Mouse (Mus musculus): Measurements from ENCODE around the gene Ercc2. TPM values are rescaled to one million over a fixed set of nuclear protein-coding genes. Genes with fewer than 3 reads are reported as not detected.

The Ercc2 gene
- total and polyA plus RNA-seq, 2 experiments from 2014 or later, result 17.9 to 58.2 TPM

DNA sequence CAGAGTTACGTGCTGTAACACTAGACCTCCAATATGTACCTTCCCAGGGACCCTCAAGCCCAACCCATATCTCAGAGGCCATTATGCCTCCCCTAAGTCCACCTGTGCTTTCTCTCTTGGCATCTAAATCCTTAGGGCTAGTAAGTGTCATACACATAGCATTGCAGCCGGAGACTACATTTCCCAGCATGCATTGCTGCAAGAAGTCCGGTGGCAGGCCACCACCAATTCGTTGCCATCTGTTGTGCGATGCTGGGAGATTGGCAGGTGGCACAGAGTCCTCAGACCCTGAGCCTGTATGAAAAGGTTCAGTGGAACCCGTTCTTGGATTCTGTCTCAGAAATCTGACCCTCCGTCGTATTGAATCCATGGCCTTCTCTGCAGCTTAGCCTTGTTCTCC is 47.9 kb downstream of the Ercc2 start:
- WGBS, result 62% methylated on average over 8 of the region's 8 CpGs
- no peak for TF ChIP-seq CTCF (IDR thresholded peaks at IDR 0.05; ENCODE audit: low read depth)
- ATAC-seq (no peak), DNase-seq (no peak)
- no peak overlapping the region for H3K9ac ChIP-seq
- H3K9me3 ChIP-seq (ENCODE audit: low read length), result no peaks in the 10 kb centered on the region
- H3K27ac ChIP-seq (ENCODE audit: low read depth, low read length), result no peak overlapping the region
- H3K36me3 ChIP-seq (ENCODE audit: insufficient read depth), result peaks cover 93% of the 10 kb centered on the region
- H3K4me3 ChIP-seq (ENCODE audit: low read depth, low read length), result no peak overlapping the region
- H3K4me2 ChIP-seq (ENCODE audit: low read depth), result no peak overlapping the region
- no peaks in the 10 kb centered on the region for H3K27me3 ChIP-seq (ENCODE audit: insufficient read depth, low read length)
- H3K4me1 ChIP-seq (ENCODE audit: insufficient read depth), result no peaks in the 10 kb centered on the region

DNA sequence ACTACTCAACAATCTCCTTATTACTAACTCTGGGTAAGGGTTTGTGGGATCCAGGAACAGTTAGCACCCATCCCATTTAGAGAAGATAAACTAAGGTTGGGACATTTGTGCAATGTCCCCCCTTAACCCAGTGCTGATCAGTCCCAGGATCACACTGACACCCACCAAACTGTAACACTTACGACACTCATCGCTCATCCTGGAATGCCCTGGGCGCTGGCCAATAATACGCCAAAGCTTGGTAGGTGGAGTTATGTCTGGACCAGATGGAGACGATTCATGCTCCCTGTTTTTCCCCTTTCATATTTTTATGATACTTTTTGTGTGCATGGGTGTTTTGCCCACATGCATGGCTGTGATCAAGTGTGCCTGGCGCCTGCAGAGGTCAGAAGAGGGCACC is 48.6 kb downstream of the Ercc2 start:
- no peak for DNase-seq
- no peak overlapping the region for H3K4me2 ChIP-seq (ENCODE audit: low read depth)
- H3K4me3 ChIP-seq (ENCODE audit: low read depth, low read length), result no peak overlapping the region
- no peaks in the 10 kb centered on the region for H3K9me3 ChIP-seq (ENCODE audit: low read length)
- 87% methylated on average over 6 of the region's 6 CpGs for WGBS
- no peaks in the 10 kb centered on the region for H3K4me1 ChIP-seq (ENCODE audit: insufficient read depth)
- H3K27ac ChIP-seq (ENCODE audit: low read depth, low read length), result no peak overlapping the region
- peaks cover 97% of the 10 kb centered on the region for H3K36me3 ChIP-seq (ENCODE audit: insufficient read depth)
- TF ChIP-seq CTCF (IDR thresholded peaks at IDR 0.05; ENCODE audit: low read depth), result no peak
- H3K27me3 ChIP-seq (ENCODE audit: insufficient read depth, low read length), result no peaks in the 10 kb centered on the region
- H3K9ac ChIP-seq, result no peak overlapping the region
- no peak for ATAC-seq

DNA sequence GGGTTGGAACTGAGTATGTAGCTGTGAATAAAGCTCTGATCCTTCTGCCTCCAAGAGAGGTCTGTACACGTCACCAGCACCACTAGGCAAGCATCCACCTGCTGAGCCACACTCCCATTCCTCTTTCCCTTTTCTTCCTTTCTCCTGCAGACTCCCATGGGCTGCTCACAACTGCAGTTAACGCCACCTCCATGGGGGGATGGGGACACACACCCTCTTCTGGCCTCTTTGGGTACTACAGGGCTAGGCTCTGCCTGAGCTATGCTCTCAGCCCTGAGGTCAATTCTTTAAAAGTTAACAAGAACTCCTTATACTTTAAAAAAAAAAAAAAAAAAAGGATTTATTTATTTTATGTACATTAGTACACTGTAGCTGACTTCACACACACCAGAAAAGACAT is 50.7 kb downstream of the Ercc2 start:
- H3K36me3 ChIP-seq (ENCODE audit: insufficient read depth), result peaks cover 97% of the 10 kb centered on the region
- no peaks in the 10 kb centered on the region for H3K4me1 ChIP-seq (ENCODE audit: insufficient read depth)
- ATAC-seq, result no peak
- no peaks in the 10 kb centered on the region for H3K9me3 ChIP-seq (ENCODE audit: low read length)
- no peak overlapping the region for H3K27ac ChIP-seq (ENCODE audit: low read depth, low read length)
- no peak for DNase-seq
- no peaks in the 10 kb centered on the region for H3K27me3 ChIP-seq (ENCODE audit: insufficient read depth, low read length)
- H3K9ac ChIP-seq, result no peak overlapping the region
- H3K4me2 ChIP-seq (ENCODE audit: low read depth), result no peak overlapping the region
- 90% methylated on average over 2 of the region's 2 CpGs for WGBS
- peak; percentile 45 for TF ChIP-seq CTCF (IDR thresholded peaks at IDR 0.05; ENCODE audit: low read depth)
- no peak overlapping the region for H3K4me3 ChIP-seq (ENCODE audit: low read depth, low read length)

DNA sequence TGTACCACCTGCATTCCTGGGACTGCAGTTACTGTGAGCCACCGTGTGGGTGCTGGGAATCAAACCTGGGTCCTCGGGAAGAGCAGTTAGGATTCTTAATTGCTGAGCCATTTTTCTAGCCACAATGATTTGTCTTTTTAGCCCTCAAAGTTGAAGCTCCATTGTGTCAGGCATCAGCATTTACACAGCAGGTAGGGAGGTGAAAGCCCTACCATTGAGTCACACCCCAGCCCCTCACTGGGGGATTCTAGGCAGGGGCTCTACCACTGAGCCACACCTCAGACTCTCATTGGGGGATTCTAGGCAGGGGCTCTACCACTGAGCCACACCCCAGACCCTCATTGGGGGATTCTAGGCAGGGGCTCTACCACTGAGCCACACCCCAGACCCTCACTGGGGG is 54.5 kb downstream of the Ercc2 start:
- no peaks in the 10 kb centered on the region for H3K9me3 ChIP-seq (ENCODE audit: low read length)
- no peak overlapping the region for H3K4me3 ChIP-seq (ENCODE audit: low read depth, low read length)
- H3K36me3 ChIP-seq (ENCODE audit: insufficient read depth), result peaks cover 86% of the 10 kb centered on the region
- 95% methylated on average over 2 of the region's 2 CpGs for WGBS
- no peaks in the 10 kb centered on the region for H3K27me3 ChIP-seq (ENCODE audit: insufficient read depth, low read length)
- H3K4me2 ChIP-seq (ENCODE audit: low read depth), result no peak overlapping the region
- no peak overlapping the region for H3K9ac ChIP-seq
- no peak overlapping the region for H3K27ac ChIP-seq (ENCODE audit: low read depth, low read length)
- TF ChIP-seq CTCF (IDR thresholded peaks at IDR 0.05; ENCODE audit: low read depth), result no peak
- no peaks in the 10 kb centered on the region for H3K4me1 ChIP-seq (ENCODE audit: insufficient read depth)
- no peak for ATAC-seq
- no peak for DNase-seq

DNA sequence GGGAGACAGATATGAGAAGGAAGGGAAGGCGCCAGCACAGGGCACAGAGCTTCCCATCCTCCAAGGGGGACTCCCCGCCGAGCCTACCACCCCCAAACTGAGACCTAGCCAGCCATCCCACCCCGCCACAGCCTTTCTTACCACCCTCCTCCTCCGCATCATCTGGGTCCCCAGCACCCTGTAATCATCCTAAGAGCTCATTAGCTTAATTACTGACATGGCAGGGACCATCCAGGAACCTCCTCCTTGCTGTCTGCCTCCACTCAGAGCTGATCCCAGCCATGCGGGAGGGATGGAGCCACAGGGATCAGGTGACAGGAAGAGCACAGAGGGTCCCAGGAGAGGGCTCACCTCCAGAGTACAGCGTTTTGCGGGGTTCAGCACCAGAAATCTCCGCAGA is 55.2 kb downstream of the Ercc2 start:
- no peak for TF ChIP-seq CTCF (IDR thresholded peaks at IDR 0.05; ENCODE audit: low read depth)
- 0 out of 2 replicates have a peak, but pooled peaks have one; percentile 18 for ATAC-seq
- DNase-seq, result no peak
- H3K9ac ChIP-seq, result no peak overlapping the region
- peaks cover 86% of the 10 kb centered on the region for H3K36me3 ChIP-seq (ENCODE audit: insufficient read depth)
- no peaks in the 10 kb centered on the region for H3K27me3 ChIP-seq (ENCODE audit: insufficient read depth, low read length)
- H3K4me2 ChIP-seq (ENCODE audit: low read depth), result no peak overlapping the region
- H3K9me3 ChIP-seq (ENCODE audit: low read length), result no peaks in the 10 kb centered on the region
- WGBS, result 78% methylated on average over 9 of the region's 9 CpGs
- no peaks in the 10 kb centered on the region for H3K4me1 ChIP-seq (ENCODE audit: insufficient read depth)
- no peak overlapping the region for H3K4me3 ChIP-seq (ENCODE audit: low read depth, low read length)
- no peak overlapping the region for H3K27ac ChIP-seq (ENCODE audit: low read depth, low read length)

DNA sequence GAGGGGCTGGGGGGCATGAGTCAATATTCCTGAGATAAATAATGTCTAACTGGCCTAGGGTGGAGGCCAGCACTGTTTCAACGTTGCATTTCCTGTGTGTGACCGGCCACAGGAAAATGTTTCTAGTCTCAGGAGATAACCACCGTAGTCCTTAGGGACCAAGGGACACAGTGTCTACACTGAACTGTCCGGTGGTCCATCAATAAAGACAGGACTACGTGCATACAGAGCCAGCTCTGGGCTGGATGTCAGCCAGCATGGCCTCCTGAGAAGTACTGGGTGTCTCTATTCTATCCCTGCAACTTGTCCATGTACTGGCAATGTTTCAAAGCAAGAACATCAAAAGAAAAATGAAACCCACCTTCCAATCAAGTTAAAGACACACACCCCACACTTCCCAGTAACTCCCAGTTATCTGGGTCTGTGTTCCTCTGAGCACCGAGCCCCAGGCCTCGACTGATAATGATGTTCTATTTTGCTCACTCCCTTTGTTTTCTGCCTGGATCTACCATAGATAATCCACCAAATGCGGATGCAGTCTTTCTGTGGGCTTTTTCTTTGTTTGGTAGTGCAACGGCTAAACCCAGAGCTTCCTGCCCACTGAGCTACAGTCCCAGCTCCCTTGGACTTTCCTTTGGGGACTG is 59.8 kb downstream of the Ercc2 start:
- Histone ChIP-seq H3K36me3 (ENCODE audit: insufficient read depth) (peaks cover 71% of the 10 kb centered on the region), H3K4me2 (ENCODE audit: low read depth) (no peak overlapping the region), H3K9ac (no peak overlapping the region), H3K27me3 (ENCODE audit: insufficient read depth, low read length) (no peaks in the 10 kb centered on the region), H3K27ac (ENCODE audit: low read depth, low read length) (no peak overlapping the region), H3K4me1 (ENCODE audit: insufficient read depth) (no peaks in the 10 kb centered on the region), H3K4me3 (ENCODE audit: low read depth, low read length) (no peak overlapping the region), H3K9me3 (ENCODE audit: low read length) (no peaks in the 10 kb centered on the region)
- 83% methylated on average over 9 of the region's 9 CpGs for WGBS
- ATAC-seq (no peak), DNase-seq (no peak)
- TF ChIP-seq CTCF (IDR thresholded peaks at IDR 0.05; ENCODE audit: low read depth), result no peak

DNA sequence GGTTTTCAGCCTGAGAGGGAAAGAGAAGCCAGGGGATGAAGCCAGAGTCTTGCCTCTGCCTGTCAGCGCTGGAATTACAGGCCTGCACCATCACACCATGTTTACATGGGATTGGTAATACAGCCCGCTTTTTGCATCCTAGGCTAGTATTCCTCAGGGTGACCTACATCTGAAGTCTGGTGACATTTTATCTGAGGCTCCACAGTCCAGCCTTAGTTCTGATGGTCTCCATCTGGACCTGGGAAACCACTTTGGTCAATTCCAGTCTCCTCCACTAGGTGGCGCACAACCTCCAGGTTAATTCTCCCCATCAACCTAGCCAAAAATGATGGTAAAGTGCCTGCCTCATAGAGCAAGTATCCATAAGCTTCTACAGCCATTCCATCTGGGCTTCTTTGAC is 61.5 kb downstream of the Ercc2 start:
- ATAC-seq (peak; percentile 56), DNase-seq (peak; percentile 88)
- H3K27ac ChIP-seq (ENCODE audit: low read depth, low read length), result no peak overlapping the region
- H3K9me3 ChIP-seq (ENCODE audit: low read length), result no peaks in the 10 kb centered on the region
- WGBS, result 45% methylated on average over 3 of the region's 3 CpGs
- H3K27me3 ChIP-seq (ENCODE audit: insufficient read depth, low read length), result no peaks in the 10 kb centered on the region
- peaks cover 71% of the 10 kb centered on the region for H3K36me3 ChIP-seq (ENCODE audit: insufficient read depth)
- peak; percentile 92 for TF ChIP-seq CTCF (IDR thresholded peaks at IDR 0.05; ENCODE audit: low read depth)
- H3K9ac ChIP-seq, result no peak overlapping the region
- H3K4me2 ChIP-seq (ENCODE audit: low read depth), result no peak overlapping the region
- no peak overlapping the region for H3K4me3 ChIP-seq (ENCODE audit: low read depth, low read length)
- no peaks in the 10 kb centered on the region for H3K4me1 ChIP-seq (ENCODE audit: insufficient read depth)
